ENCODE assay signal across 9 mouse cellular contexts in genomic region chr7:36707681-36708350, GRCm38 (mm10). TPM values are rescaled to one million over a fixed set of nuclear protein-coding genes. Genes with fewer than 3 reads are reported as not detected.
DNase-seq lines count a peak whose midpoint lies in the region; ATAC-seq lines count a peak whose summit lies in the region.
"Had no signal": no experiment of that assay in that cellular context is flagged by ENCODE, and none has a peak within 500 bp of the region (broad histone marks: within the 10 kb centered on the region; RNA-seq: fewer than 3 reads in every experiment).

No protein-coding gene starts in this region.

- ATAC-seq in frontal cortex, adult (ENCODE audit: low TSS enrichment), result peak; percentile 86
- ATAC-seq in intestine, embryonic 14.5 days (replicated peaks; ENCODE audit: low FRiP score, low TSS enrichment, low read depth), result peak; percentile 59; the same call in 1 of the 2 replicates

- 13% methylated on average over 17 of the region's 17 CpGs for WGBS in intestine, embryonic 14.5 days

- peak overlapping the region; percentile 18 for H3K4me3 ChIP-seq in intestine, embryonic 14.5 days (ENCODE audit: low read depth, low read length)

- no peak for DNase-seq in frontal cortex, postnatal 25 days (ENCODE audit: low spot score in 2 of 2)
- peak; percentile 70 for DNase-seq in embryo, embryonic 10.5 days (ENCODE audit: low spot score)
- no peak for DNase-seq in intestine, embryonic 14.5 days (ENCODE audit: low spot score)
- peak; percentile 82 for DNase-seq in mesoderm, embryonic 11.5 days (ENCODE audit: low read depth, low spot score)
- DNase-seq in thymus, postnatal 14 days, result no peak
- no peak for DNase-seq in spleen, postnatal 4 days (ENCODE audit: low spot score in 2 of 2)
- DNase-seq in MN1 (ENCODE audit: low spot score), result no peak

- no peaks in the 10 kb centered on the region for H3K9me3 ChIP-seq in intestine, embryonic 14.5 days (ENCODE audit: control insufficient read depth, low read length)

- H3K4me2 ChIP-seq in intestine, embryonic 14.5 days (ENCODE audit: low read length), result peak overlapping the region; percentile 53

- H3K9ac ChIP-seq in intestine, embryonic 14.5 days (ENCODE audit: low read length), result 0 out of 2 replicates have a peak overlapping the region, but pooled peaks have one; percentile 5

- H3K4me1 ChIP-seq in intestine, embryonic 14.5 days (replicated peaks; ENCODE audit: control insufficient read depth, insufficient read depth, low read length), result peaks cover 44% of the 10 kb centered on the region

- no peaks in the 10 kb centered on the region for H3K27me3 ChIP-seq in intestine, embryonic 14.5 days (replicated peaks; ENCODE audit: control insufficient read depth, insufficient read depth, low read length)

- H3K27ac ChIP-seq in intestine, embryonic 14.5 days (ENCODE audit: low read depth), result peak overlapping the region; percentile 83
- H3K27ac ChIP-seq: macrophage had no signal

- H3K36me3 ChIP-seq in intestine, embryonic 14.5 days (ENCODE audit: control insufficient read depth, insufficient read depth, low read length), result 0 out of 2 replicates have a peak, but pooled peaks cover under 1% of the 10 kb centered on the region

RNA-seq across cellular contexts. Expression of gene Tshz3, which starts 9.9 kb away (rescaled TPM):
- 23.9 and 25.1 TPM in 2 replicates for polyA plus RNA-seq in intestine, embryonic 14.5 days (2014; fragmentation: Nextera tagmentation; extraction: Ambion mirVana)
- polyA plus RNA-seq: macrophage had no signal

Comparison
In these comparisons a context has a peak if more than half of its experiments do, and no peak if none do; other contexts are left out.
1. DNase-seq: peak in embryo, embryonic 10.5 days (single experiment) and mesoderm, embryonic 11.5 days (single experiment); none in frontal cortex, postnatal 25 days (0 of 2), intestine, embryonic 14.5 days (single experiment), thymus, postnatal 14 days (single experiment), spleen, postnatal 4 days (0 of 2) and MN1 (single experiment).